16 mouse cellular contexts compared by ENCODE assay signal in genomic region chr9:65231284-65231683, GRCm38 (mm10). TPM values are rescaled to one million over a fixed set of nuclear protein-coding genes. Genes with fewer than 3 reads are reported as not detected.
DNase-seq lines count a peak whose midpoint lies in the region; ATAC-seq and TF ChIP-seq lines count a peak whose summit lies in the region.
"Had no signal": no experiment of that assay in that cellular context is flagged by ENCODE, and none has a peak within 500 bp of the region (broad histone marks: within the 10 kb centered on the region; RNA-seq: fewer than 3 reads in every experiment).

No protein-coding gene starts in this region.

- ATAC-seq in hindbrain, embryonic 16.5 days: 0 out of 2 replicates have a peak, but pooled peaks have one; percentile 48
- ATAC-seq in frontal cortex, adult (ENCODE audit: low TSS enrichment): no peak
- ATAC-seq: forebrain, postnatal 0 days had no signal

- H3K36me3 ChIP-seq in thymus, adult 2 months (ENCODE audit: control insufficient read depth, insufficient read depth, low read length): no peaks in the 10 kb centered on the region
- H3K36me3 ChIP-seq in hindbrain, embryonic 16.5 days (ENCODE audit: control insufficient read depth, insufficient read depth, low read length): peaks cover 8% of the 10 kb centered on the region
- peaks cover 35% of the 10 kb centered on the region for H3K36me3 ChIP-seq in limb, embryonic 10.5 days

- no peaks in the 10 kb centered on the region for H3K9me3 ChIP-seq in hindbrain, embryonic 16.5 days (ENCODE audit: control insufficient read depth, low read length)
- no peaks in the 10 kb centered on the region for H3K9me3 ChIP-seq in limb, embryonic 10.5 days (replicated peaks)
- H3K9me3 ChIP-seq: limb, embryonic 13.5 days; liver, embryonic 15.5 days had no signal

- peak; percentile 21 for DNase-seq in gastrocnemius, postnatal 25 days
- DNase-seq in gastrocnemius, postnatal 4 days (ENCODE audit: low spot score in 2 of 2): no peak
- no peak for DNase-seq in thymus, adult 2 months
- DNase-seq in thymus, postnatal 10 days (ENCODE audit: low spot score in 2 of 2): no peak
- peak; percentile 27 for DNase-seq in retina, postnatal 7 days (ENCODE audit: low read depth, low spot score)
- no peak for DNase-seq in limb, embryonic 10.5 days (ENCODE audit: low spot score)
- DNase-seq: cerebellum, adult 11-12 months; forebrain, postnatal 0 days; heart, adult 11 months; right cerebral cortex, postnatal 4 days had no signal

- H3K4me2 ChIP-seq in hindbrain, embryonic 16.5 days (ENCODE audit: low read length): no peak overlapping the region
- H3K4me2 ChIP-seq: limb, embryonic 13.5 days; liver, embryonic 15.5 days had no signal

- no peaks in the 10 kb centered on the region for H3K27me3 ChIP-seq in thymus, adult 2 months (ENCODE audit: control insufficient read depth, insufficient read depth, low read length)
- no peaks in the 10 kb centered on the region for H3K27me3 ChIP-seq in hindbrain, embryonic 16.5 days (replicated peaks; ENCODE audit: control insufficient read depth, insufficient read depth, low read length)
- H3K27me3 ChIP-seq in limb, embryonic 10.5 days (ENCODE audit: low read depth, poor library complexity, severe bottlenecking): no peaks in the 10 kb centered on the region
- H3K27me3 ChIP-seq: limb, embryonic 13.5 days; liver, embryonic 15.5 days had no signal

- TF ChIP-seq POLR2A in thymus, adult 2 months (IDR thresholded peaks at IDR 0.05; ENCODE audit: control insufficient read depth, extremely low read depth, insufficient read depth, low read length, poor library complexity): no peak

- no peak overlapping the region; the same call in 1 of the 2 replicates for H3K9ac ChIP-seq in hindbrain, embryonic 16.5 days (ENCODE audit: low read depth, low read length)
- H3K9ac ChIP-seq: forebrain, postnatal 0 days; limb, embryonic 13.5 days; liver, embryonic 15.5 days had no signal

- no peak for TF ChIP-seq CTCF in thymus, adult 2 months (IDR thresholded peaks at IDR 0.05; ENCODE audit: borderline replicate concordance, control insufficient read depth, extremely low read depth, insufficient read depth, low read length, poor library complexity)

- peak overlapping the region; percentile 76 for H3K27ac ChIP-seq in thymus, adult 2 months (ENCODE audit: control insufficient read depth, insufficient read depth, low read length)
- no peak overlapping the region for H3K27ac ChIP-seq in hindbrain, embryonic 16.5 days (ENCODE audit: low read depth, low read length)
- no peak overlapping the region for H3K27ac ChIP-seq in limb, embryonic 10.5 days
- H3K27ac ChIP-seq: limb, embryonic 13.5 days; liver, embryonic 15.5 days had no signal

- 98% methylated on average over 8 of the region's 8 CpGs for WGBS in thymus, adult 2 months
- 31% methylated on average over 8 of the region's 8 CpGs for WGBS in hindbrain, embryonic 16.5 days
- 46% methylated on average over 8 of the region's 8 CpGs for WGBS in limb, embryonic 10.5 days

- H3K4me3 ChIP-seq in thymus, adult 2 months (ENCODE audit: control insufficient read depth, insufficient read depth, low read length): no peak overlapping the region
- no peak overlapping the region for H3K4me3 ChIP-seq in hindbrain, embryonic 16.5 days (ENCODE audit: low read length)
- no peak overlapping the region for H3K4me3 ChIP-seq in limb, embryonic 10.5 days
- H3K4me3 ChIP-seq: limb, embryonic 13.5 days; liver, embryonic 15.5 days had no signal

- peaks cover 21% of the 10 kb centered on the region for H3K4me1 ChIP-seq in thymus, adult 2 months (replicated peaks; ENCODE audit: control insufficient read depth, insufficient read depth, low read length)
- H3K4me1 ChIP-seq in hindbrain, embryonic 16.5 days (ENCODE audit: control insufficient read depth, insufficient read depth, low read depth, low read length): no peaks in the 10 kb centered on the region
- H3K4me1 ChIP-seq in limb, embryonic 10.5 days: peaks cover 5% of the 10 kb centered on the region
- H3K4me1 ChIP-seq: limb, embryonic 13.5 days had no signal

RNA-seq across cellular contexts. Expression of gene Cilp, which starts 33.7 kb away (rescaled TPM):
- 100 to 1,000 TPM in 1 of 2 experiments, 10 to 100 TPM in 1; 28.8 to 105 TPM for total RNA-seq in gastrocnemius, postnatal 25 days (2021)
- 10 to 100 TPM; 56.9 to 59.0 TPM for total RNA-seq in gastrocnemius, postnatal 4 days (2021)
- 1.8 and 2.0 TPM in 2 replicates for polyA plus RNA-seq in thymus, adult 2 months (2012; rRNA removed)
- polyA plus RNA-seq in hindbrain, embryonic 16.5 days (2015; fragmentation: Nextera tagmentation; extraction: Ambion mirVana): 0.38 and 0.91 TPM in 2 replicates
- 0.05 and 0.06 TPM in 2 replicates for polyA plus RNA-seq in limb, embryonic 10.5 days (2016; fragmentation: Nextera tagmentation; extraction: Ambion mirVana)
- total RNA-seq: layer of hippocampus, adult 18-20 months; left cerebral cortex, adult 18-20 months had no signal

RNA-seq across cellular contexts. Expression of gene Parp16, which starts 36.1 kb away (rescaled TPM):
- total RNA-seq in gastrocnemius, postnatal 25 days (2021): 1 to 10 TPM; 3.8 to 5.3 TPM
- 1 to 10 TPM; 8.3 to 9.1 TPM for total RNA-seq in gastrocnemius, postnatal 4 days (2021)
- polyA plus RNA-seq in thymus, adult 2 months (2012; rRNA removed): 9.3 and 17.1 TPM in 2 replicates
- polyA plus RNA-seq in hindbrain, embryonic 16.5 days (2015; fragmentation: Nextera tagmentation; extraction: Ambion mirVana): 7.7 and 8.3 TPM in 2 replicates
- polyA plus RNA-seq in limb, embryonic 10.5 days (2016; fragmentation: Nextera tagmentation; extraction: Ambion mirVana): 8.7 and 9.0 TPM in 2 replicates

Comparison
In these comparisons a context has a peak if more than half of its experiments do, and no peak if none do; other contexts are left out.
1. DNase-seq: peak in gastrocnemius, postnatal 25 days (single experiment) and retina, postnatal 7 days (single experiment); none in gastrocnemius, postnatal 4 days (0 of 2), thymus, adult 2 months (single experiment), thymus, postnatal 10 days (0 of 2) and limb, embryonic 10.5 days (single experiment).